Mouse (Mus musculus): Measurements from ENCODE around the gene Olfr70. TPM values are rescaled to one million over a fixed set of nuclear protein-coding genes. Genes with fewer than 3 reads are reported as not detected.
A peak's percentile ranks its signal among the peaks of the same experiment; 100 is the strongest.

Olfr70 gene
- total RNA-seq, 2 experiments from 2014 or later: not detected

GRCm38 (mm10) chr4:43666412-43666811 is 34.2 kb downstream of the Olfr70 start:
- no peak for ATAC-seq (replicated peaks; ENCODE audit: low FRiP score, poor library complexity, severe bottlenecking)

DNA sequence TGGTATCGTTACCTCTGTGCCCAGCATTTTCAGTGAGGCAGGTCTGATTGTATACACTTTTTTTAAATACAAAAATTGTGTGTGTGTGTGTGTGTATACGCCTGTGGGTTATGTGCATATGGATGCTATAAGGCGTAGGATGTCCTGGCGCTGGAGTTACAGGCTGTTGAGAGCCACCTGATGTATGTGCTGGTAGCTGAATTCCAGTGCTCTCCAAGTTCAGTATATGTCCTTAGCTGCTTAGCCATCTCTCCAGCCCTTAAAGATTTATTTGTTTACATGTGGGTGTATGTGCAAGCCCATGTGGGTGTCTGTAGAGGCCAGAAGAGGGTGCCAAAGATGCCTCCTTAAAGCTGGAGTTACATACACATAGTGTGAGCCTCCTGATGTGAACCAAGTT is 43.5 kb downstream of the Olfr70 start:
- no peak for ATAC-seq (replicated peaks; ENCODE audit: low FRiP score, poor library complexity, severe bottlenecking)

GRCm38 (mm10) chr4:43656339-43657109 is 44.1 kb downstream of the Olfr70 start, which contains the start of gene Hint2:
Gene Hint2, minus strand, starts transcription at chr4:43656466.
- ATAC-seq (replicated peaks; ENCODE audit: low FRiP score, poor library complexity, severe bottlenecking): peak; percentile 96

DNA sequence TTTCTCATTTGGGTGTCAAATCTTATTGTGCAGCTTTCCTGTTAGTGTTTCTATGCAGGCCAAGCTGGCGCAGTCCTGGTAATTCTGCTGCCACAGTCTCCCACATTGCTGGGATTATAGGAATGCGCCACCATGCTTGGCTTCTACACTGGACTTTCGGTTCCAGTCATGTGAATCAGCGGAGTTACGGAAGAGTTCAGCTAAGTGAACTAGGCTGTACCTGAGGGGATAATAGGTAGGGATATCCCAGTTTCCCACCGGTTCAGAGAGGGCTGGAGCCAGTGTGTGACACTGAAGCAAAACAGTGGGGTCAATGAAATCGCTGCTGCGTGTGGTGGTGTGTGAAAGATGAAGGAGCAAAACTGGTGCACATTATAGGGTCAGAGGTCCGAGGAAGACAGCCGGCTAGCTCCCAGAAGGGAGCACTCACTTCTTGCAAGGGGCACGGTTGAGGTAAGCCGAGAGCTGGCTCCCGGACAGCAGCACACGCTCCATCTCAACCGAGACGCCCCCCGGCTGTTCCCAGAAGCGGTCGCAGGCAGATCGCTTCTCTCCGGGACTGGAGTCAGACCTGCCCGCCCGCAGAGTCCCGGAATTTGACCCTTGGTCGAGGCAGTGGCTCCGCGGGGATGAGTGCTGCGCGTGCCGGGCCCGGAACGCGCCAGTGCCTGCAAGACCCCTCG is 44.8 kb downstream of the Olfr70 start:
- no peak for ATAC-seq (replicated peaks; ENCODE audit: low FRiP score, poor library complexity, severe bottlenecking)

- no peak for ATAC-seq (replicated peaks; ENCODE audit: low FRiP score, poor library complexity, severe bottlenecking)
Measured at GRCm38 (mm10) chr4:43653161-43654015, 47.2 kb downstream of the Olfr70 start, which contains the start of gene Spag8. Gene Spag8, minus strand, starts transcription at chr4:43653594.

DNA sequence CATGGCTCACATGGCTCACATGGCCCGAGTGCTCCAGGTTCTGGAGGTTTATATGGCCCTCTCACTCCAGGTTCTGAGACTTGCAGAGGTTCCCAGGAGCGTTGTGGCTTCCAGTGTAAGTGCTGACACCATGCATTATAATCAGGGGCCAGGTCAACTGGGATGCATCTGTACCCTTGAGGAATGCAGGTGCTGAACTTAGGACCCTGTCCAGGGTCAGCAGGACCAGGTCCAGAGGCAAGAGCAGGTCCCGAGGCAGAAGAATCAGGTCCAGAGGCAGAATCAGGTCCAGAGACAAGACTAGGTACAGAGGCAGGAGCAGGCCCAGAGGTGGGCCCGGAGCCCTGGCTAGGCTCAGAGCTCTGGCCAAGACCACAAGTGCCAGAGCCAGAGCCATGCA is 47.9 kb downstream of the Olfr70 start:
- no peak for ATAC-seq (replicated peaks; ENCODE audit: low FRiP score, poor library complexity, severe bottlenecking)

DNA sequence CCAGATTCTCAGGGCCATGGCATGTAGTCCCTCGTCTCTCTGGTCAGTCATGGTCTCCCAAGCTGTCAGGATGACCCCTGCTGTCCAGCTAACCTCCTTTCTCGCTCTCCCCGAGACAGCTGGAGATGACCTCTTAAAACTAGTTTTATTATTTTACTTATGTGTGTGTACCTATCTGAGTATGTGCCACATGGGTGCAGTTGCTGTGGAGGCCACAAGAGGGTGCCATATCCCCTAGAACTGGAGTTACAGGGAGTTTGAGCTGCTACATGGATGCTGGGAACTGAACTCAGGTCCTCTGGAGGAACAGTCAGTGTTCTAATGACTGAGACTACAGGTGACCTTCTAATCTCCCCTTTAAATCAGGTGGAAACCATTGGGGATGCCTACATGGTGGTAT is 50.8 kb downstream of the Olfr70 start:
- ATAC-seq (replicated peaks; ENCODE audit: low FRiP score, poor library complexity, severe bottlenecking): no peak

Other genes starting within 250 kb of the Olfr70 start
- 17.2 and 22.3 TPM in 2 replicates for gene Cd72, start 246.2 kb downstream of the Olfr70 start, total RNA-seq (2015; ENCODE audit: low replicate concordance)
- gene Cd72, start 246.2 kb downstream of the Olfr70 start, total RNA-seq (2017; ENCODE audit: low replicate concordance): 23.1 and 23.5 TPM in 2 replicates
- gene Sit1, start 217.1 kb downstream of the Olfr70 start, total RNA-seq (2015; ENCODE audit: low replicate concordance): not detected in 2 replicates
- gene Sit1, start 217.1 kb downstream of the Olfr70 start, total RNA-seq (2017; ENCODE audit: low replicate concordance): 3.2 TPM in 1 of 2 replicates, not detected in the other
- 26.0 and 46.9 TPM in 2 replicates for gene Ccdc107, start 207.9 kb downstream of the Olfr70 start, total RNA-seq (2015; ENCODE audit: low replicate concordance)
- 38.5 and 41.1 TPM in 2 replicates for gene Ccdc107, start 207.9 kb downstream of the Olfr70 start, total RNA-seq (2017; ENCODE audit: low replicate concordance)
- gene Arhgef39, start 201.1 kb downstream of the Olfr70 start, total RNA-seq (2015; ENCODE audit: low replicate concordance): 233 and 242 TPM in 2 replicates
- 202 and 213 TPM in 2 replicates for gene Arhgef39, start 201.1 kb downstream of the Olfr70 start, total RNA-seq (2017; ENCODE audit: low replicate concordance)
- gene Car9, start 193.8 kb downstream of the Olfr70 start, total RNA-seq (2015; ENCODE audit: low replicate concordance): 1.7 TPM in 1 of 2 replicates, not detected in the other
- gene Car9, start 193.8 kb downstream of the Olfr70 start, total RNA-seq (2017; ENCODE audit: low replicate concordance): not detected in 2 replicates
- not detected in 2 replicates for gene Tpm2, start 177.0 kb downstream of the Olfr70 start, total RNA-seq (2015; ENCODE audit: low replicate concordance)
- gene Tpm2, start 177.0 kb downstream of the Olfr70 start, total RNA-seq (2017; ENCODE audit: low replicate concordance): not detected in 2 replicates
- gene Creb3, start 138.5 kb downstream of the Olfr70 start, total RNA-seq (2015; ENCODE audit: low replicate concordance): 8.0 and 12.3 TPM in 2 replicates
- 9.6 and 45.0 TPM in 2 replicates for gene Creb3, start 138.5 kb downstream of the Olfr70 start, total RNA-seq (2017; ENCODE audit: low replicate concordance)
- gene Tln1, start 138.1 kb downstream of the Olfr70 start, total RNA-seq (2015; ENCODE audit: low replicate concordance): 111 and 144 TPM in 2 replicates
- gene Tln1, start 138.1 kb downstream of the Olfr70 start, total RNA-seq (2017; ENCODE audit: low replicate concordance): 643 and 746 TPM in 2 replicates
- 29.2 and 31.0 TPM in 2 replicates for gene Rgp1, start 122.1 kb downstream of the Olfr70 start, total RNA-seq (2015; ENCODE audit: low replicate concordance)
- gene Rgp1, start 122.1 kb downstream of the Olfr70 start, total RNA-seq (2017; ENCODE audit: low replicate concordance): 10.1 and 32.7 TPM in 2 replicates
- 22.3 and 28.1 TPM in 2 replicates for gene Gba2, start 121.9 kb downstream of the Olfr70 start, total RNA-seq (2015; ENCODE audit: low replicate concordance)
- 23.5 and 32.1 TPM in 2 replicates for gene Gba2, start 121.9 kb downstream of the Olfr70 start, total RNA-seq (2017; ENCODE audit: low replicate concordance)
- gene Msmp, start 116.3 kb downstream of the Olfr70 start, total RNA-seq (2015; ENCODE audit: low replicate concordance): not detected in 2 replicates
- not detected in 2 replicates for gene Msmp, start 116.3 kb downstream of the Olfr70 start, total RNA-seq (2017; ENCODE audit: low replicate concordance)
- gene Npr2, start 68.9 kb downstream of the Olfr70 start, total RNA-seq (2015; ENCODE audit: low replicate concordance): 10.8 TPM in 1 of 2 replicates, not detected in the other
- 0.13 TPM in 1 of 2 replicates, not detected in the other for gene Npr2, start 68.9 kb downstream of the Olfr70 start, total RNA-seq (2017; ENCODE audit: low replicate concordance)
- gene Spag8, start 47.2 kb downstream of the Olfr70 start, total RNA-seq (2015; ENCODE audit: low replicate concordance): not detected in 2 replicates
- 3.9 TPM in 1 of 2 replicates, not detected in the other for gene Spag8, start 47.2 kb downstream of the Olfr70 start, total RNA-seq (2017; ENCODE audit: low replicate concordance)
- gene Hint2, start 44.3 kb downstream of the Olfr70 start, total RNA-seq (2015; ENCODE audit: low replicate concordance): 18.9 and 26.7 TPM in 2 replicates
- 6.5 and 12.0 TPM in 2 replicates for gene Hint2, start 44.3 kb downstream of the Olfr70 start, total RNA-seq (2017; ENCODE audit: low replicate concordance)
- 1.4 TPM in 1 of 2 replicates, not detected in the other for gene Tmem8b, start 31.8 kb downstream of the Olfr70 start, total RNA-seq (2015; ENCODE audit: low replicate concordance)
- gene Tmem8b, start 31.8 kb downstream of the Olfr70 start, total RNA-seq (2017; ENCODE audit: low replicate concordance): 0.64 TPM in 1 of 2 replicates, not detected in the other
- not detected in 2 replicates for gene Fam221b, start 31.7 kb downstream of the Olfr70 start, total RNA-seq (2015; ENCODE audit: low replicate concordance)
- gene Fam221b, start 31.7 kb downstream of the Olfr70 start, total RNA-seq (2017; ENCODE audit: low replicate concordance): 1.7 TPM in 1 of 2 replicates, not detected in the other
- not detected in 2 replicates for gene Olfr71, start 9.4 kb upstream of the Olfr70 start, total RNA-seq (2015; ENCODE audit: low replicate concordance)
- gene Olfr71, start 9.4 kb upstream of the Olfr70 start, total RNA-seq (2017; ENCODE audit: low replicate concordance): not detected in 2 replicates
- gene Hrct1, start 26.4 kb upstream of the Olfr70 start, total RNA-seq (2015; ENCODE audit: low replicate concordance): not detected in 2 replicates
- gene Hrct1, start 26.4 kb upstream of the Olfr70 start, total RNA-seq (2017; ENCODE audit: low replicate concordance): not detected in 2 replicates
- not detected in 2 replicates for gene Spaar, start 29.2 kb upstream of the Olfr70 start, total RNA-seq (2015; ENCODE audit: low replicate concordance)
- not detected in 2 replicates for gene Spaar, start 29.2 kb upstream of the Olfr70 start, total RNA-seq (2017; ENCODE audit: low replicate concordance)
- not detected in 2 replicates for gene Olfr159, start 70.2 kb upstream of the Olfr70 start, total RNA-seq (2015; ENCODE audit: low replicate concordance)
- not detected in 2 replicates for gene Olfr159, start 70.2 kb upstream of the Olfr70 start, total RNA-seq (2017; ENCODE audit: low replicate concordance)
- gene Olfr156, start 123.1 kb upstream of the Olfr70 start, total RNA-seq (2015; ENCODE audit: low replicate concordance): not detected in 2 replicates
- not detected in 2 replicates for gene Olfr156, start 123.1 kb upstream of the Olfr70 start, total RNA-seq (2017; ENCODE audit: low replicate concordance)
- gene Olfr157, start 139.4 kb upstream of the Olfr70 start, total RNA-seq (2015; ENCODE audit: low replicate concordance): not detected in 2 replicates
- not detected in 2 replicates for gene Olfr157, start 139.4 kb upstream of the Olfr70 start, total RNA-seq (2017; ENCODE audit: low replicate concordance)
- gene Olfr155, start 150.8 kb upstream of the Olfr70 start, total RNA-seq (2015; ENCODE audit: low replicate concordance): not detected in 2 replicates
- not detected in 2 replicates for gene Olfr155, start 150.8 kb upstream of the Olfr70 start, total RNA-seq (2017; ENCODE audit: low replicate concordance)
- 0.36 and 7.1 TPM in 2 replicates for gene Reck, start 174.7 kb upstream of the Olfr70 start, total RNA-seq (2015; ENCODE audit: low replicate concordance)
- not detected in 2 replicates for gene Reck, start 174.7 kb upstream of the Olfr70 start, total RNA-seq (2017; ENCODE audit: low replicate concordance)

Data from erythroid progenitor cell, adult 5-6 weeks (primary cell).